Mouse (Mus musculus): Measurements from ENCODE around the gene P2ry12. TPM values are rescaled to one million over a fixed set of nuclear protein-coding genes. Genes with fewer than 3 reads are reported as not detected.
A peak's percentile ranks its signal among the peaks of the same experiment; 100 is the strongest.

P2ry12 gene
- polyA plus RNA-seq, 1 experiment from 2014 or later = not detected

GRCm38 (mm10) chr3:59169215-59169614 lies 93.5 kb downstream of the P2ry12 start:
- ATAC-seq (no peak), DNase-seq (ENCODE audit: low read depth, low spot score) (no peak)
- ChIA-PET CTCF (interaction anchor here (0.7 to 1.8 kb wide), 3 partner anchors 15 to 43 kb away, joined by 3 to 4 read pairs (median 3); no protein-coding TSS in a partner anchor), POLR2A (no interaction called here)
- in situ Hi-C loops (cut with MboI; ENCODE audit: low pct_unique_long_range_greater_than_20kb) = no loop called here
- peak; percentile 20 for TF ChIP-seq CTCF (IDR thresholded peaks at IDR 0.05)
- no peaks in the 10 kb centered on the region for H3K27me3 ChIP-seq

GRCm38 (mm10) chr3:59168476-59168875 lies 94.2 kb downstream of the P2ry12 start:
- DNase-seq (ENCODE audit: low read depth, low spot score) (no peak), ATAC-seq (no peak)
- no peak for TF ChIP-seq CTCF (IDR thresholded peaks at IDR 0.05)
- ChIA-PET POLR2A (interaction anchor here (0.6 to 0.7 kb wide), 2 partner anchors 11 to 91 kb away, joined by 3 read pairs; no protein-coding TSS in a partner anchor), CTCF (interaction anchor here (0.9 to 1.8 kb wide), 2 partner anchors 39 to 43 kb away, joined by 3 to 4 read pairs; no protein-coding TSS in a partner anchor)
- no peaks in the 10 kb centered on the region for H3K27me3 ChIP-seq
- in situ Hi-C loops (cut with MboI; ENCODE audit: low pct_unique_long_range_greater_than_20kb) = no loop called here

- ChIA-PET POLR2A (interaction anchor here (0.6 kb wide), 1 partner anchor 90 kb away, joined by 3 read pairs; no protein-coding TSS in a partner anchor), CTCF (interaction anchor here (0.8 to 1.8 kb wide), 2 partner anchors 42 to 47 kb away, joined by 3 to 4 read pairs; no protein-coding TSS in a partner anchor)
- no peak for TF ChIP-seq CTCF (IDR thresholded peaks at IDR 0.05)
- no peak for ATAC-seq
- H3K27me3 ChIP-seq = no peaks in the 10 kb centered on the region
- in situ Hi-C loops (cut with MboI; ENCODE audit: low pct_unique_long_range_greater_than_20kb) = no loop called here
- DNase-seq (ENCODE audit: low read depth, low spot score) = no peak
Observed at GRCm38 (mm10) chr3:59167417-59168054, 95.1 kb downstream of the P2ry12 start.

Other genes with a start within 250 kb of the P2ry12 start
- gene Gpr171, start 161.1 kb downstream of the P2ry12 start, polyA plus RNA-seq (2021) = not detected
- gene P2ry14, start 109.3 kb downstream of the P2ry12 start, polyA plus RNA-seq (2021) = 0.33 TPM
- not detected for gene Gpr87, start 67.8 kb downstream of the P2ry12 start, polyA plus RNA-seq (2021)
- not detected for gene P2ry13, start 52.0 kb downstream of the P2ry12 start, polyA plus RNA-seq (2021)
- gene Igsf10, start 81.5 kb upstream of the P2ry12 start, polyA plus RNA-seq (2021) = 2.6 TPM

Data from Patski (cell line).